Mouse (Mus musculus): Measurements from ENCODE around the gene Rnf182. TPM values are rescaled to one million over a fixed set of nuclear protein-coding genes. Genes with fewer than 3 reads are reported as not detected.

Gene Rnf182
- polyA plus RNA-seq, 1 experiment from 2014 or later: 5.5 TPM

DNA sequence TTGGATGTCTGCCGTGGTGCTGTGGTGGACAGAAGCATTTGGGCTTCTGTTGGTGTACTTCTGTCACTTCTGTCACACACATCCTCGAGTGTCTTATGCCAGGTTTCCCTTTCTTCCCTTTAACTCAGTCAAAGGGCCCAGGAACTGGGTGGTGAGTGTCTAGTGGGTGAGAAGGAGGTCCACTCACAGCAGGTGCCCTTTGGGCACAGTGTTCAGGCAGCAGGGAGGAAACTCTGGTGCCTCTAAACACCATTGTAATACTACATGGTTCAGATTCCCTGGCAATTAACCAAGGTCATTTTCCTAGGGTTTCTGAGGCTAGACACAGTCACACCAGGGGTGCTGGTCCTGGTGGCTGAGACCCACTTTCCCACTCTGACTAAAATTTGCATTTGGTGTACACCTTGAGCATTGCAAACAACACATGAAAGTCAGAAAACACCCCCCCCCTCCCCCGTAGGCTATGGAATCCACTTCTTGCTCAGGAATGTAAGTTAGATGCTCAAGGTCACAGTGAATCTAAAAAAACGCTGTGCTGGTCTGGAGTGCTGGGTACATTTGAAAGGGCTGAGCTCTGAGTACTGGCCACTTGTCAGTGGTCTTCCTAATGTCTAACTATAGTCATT is 4.2 kb downstream of the Rnf182 start:
- ATAC-seq (ENCODE audit: insufficient number of reproducible peaks, low FRiP score, low TSS enrichment, low read depth): no peak
- 69% methylated on average over 4 of the region's 4 CpGs for WGBS
- no peak overlapping the region for H3K27ac ChIP-seq (replicated peaks; ENCODE audit: low read depth, low read length)
- H3K36me3 ChIP-seq (ENCODE audit: control insufficient read depth, insufficient read depth, low read length): no peaks in the 10 kb centered on the region
- H3K9me3 ChIP-seq (ENCODE audit: control insufficient read depth, low read length): no peaks in the 10 kb centered on the region
- H3K27me3 ChIP-seq (ENCODE audit: control insufficient read depth, insufficient read depth, low read length): 0 out of 2 replicates have a peak, but pooled peaks cover 3% of the 10 kb centered on the region
- no peak overlapping the region for H3K4me3 ChIP-seq (ENCODE audit: low read depth, low read length)
- no peak overlapping the region for H3K4me2 ChIP-seq (ENCODE audit: low read depth, severe bottlenecking)
- no peak overlapping the region for H3K9ac ChIP-seq (ENCODE audit: low read length)
- peaks cover 8% of the 10 kb centered on the region; the same call in 1 of the 2 replicates for H3K4me1 ChIP-seq (ENCODE audit: control insufficient read depth, insufficient read depth, low read length)
- no peak for DNase-seq (ENCODE audit: low spot score)

DNA sequence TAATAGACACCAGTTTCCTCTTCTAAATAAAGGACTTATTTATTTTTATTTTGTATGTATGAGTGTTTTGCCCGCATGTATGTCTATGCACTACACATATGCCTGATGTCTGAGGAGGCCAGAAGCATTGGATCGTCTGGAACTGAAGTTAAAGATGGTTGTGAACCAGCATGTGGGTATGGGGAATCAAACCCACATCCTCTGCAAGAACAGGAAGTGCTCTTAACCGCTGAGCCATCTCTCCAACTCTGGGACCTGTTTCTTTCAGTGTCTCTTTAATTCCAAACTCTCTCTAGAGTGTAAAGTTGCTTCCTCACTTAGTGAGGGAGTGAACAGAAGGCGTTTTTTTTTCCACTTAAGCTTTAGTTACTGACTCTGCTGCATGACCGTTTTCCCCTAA is 12.4 kb downstream of the Rnf182 start:
- ATAC-seq (ENCODE audit: insufficient number of reproducible peaks, low FRiP score, low TSS enrichment, low read depth): no peak
- H3K36me3 ChIP-seq (ENCODE audit: control insufficient read depth, insufficient read depth, low read length): no peaks in the 10 kb centered on the region
- no peak overlapping the region for H3K4me3 ChIP-seq (ENCODE audit: low read depth, low read length)
- no peak overlapping the region for H3K9ac ChIP-seq (ENCODE audit: low read length)
- no peaks in the 10 kb centered on the region for H3K4me1 ChIP-seq (ENCODE audit: control insufficient read depth, insufficient read depth, low read length)
- H3K4me2 ChIP-seq (ENCODE audit: low read depth, severe bottlenecking): no peak overlapping the region
- no peaks in the 10 kb centered on the region for H3K27me3 ChIP-seq (ENCODE audit: control insufficient read depth, insufficient read depth, low read length)
- no peak overlapping the region for H3K27ac ChIP-seq (replicated peaks; ENCODE audit: low read depth, low read length)
- 84% methylated on average over 5 of the region's 5 CpGs for WGBS
- no peaks in the 10 kb centered on the region for H3K9me3 ChIP-seq (ENCODE audit: control insufficient read depth, low read length)
- no peak for DNase-seq (ENCODE audit: low spot score)

DNA sequence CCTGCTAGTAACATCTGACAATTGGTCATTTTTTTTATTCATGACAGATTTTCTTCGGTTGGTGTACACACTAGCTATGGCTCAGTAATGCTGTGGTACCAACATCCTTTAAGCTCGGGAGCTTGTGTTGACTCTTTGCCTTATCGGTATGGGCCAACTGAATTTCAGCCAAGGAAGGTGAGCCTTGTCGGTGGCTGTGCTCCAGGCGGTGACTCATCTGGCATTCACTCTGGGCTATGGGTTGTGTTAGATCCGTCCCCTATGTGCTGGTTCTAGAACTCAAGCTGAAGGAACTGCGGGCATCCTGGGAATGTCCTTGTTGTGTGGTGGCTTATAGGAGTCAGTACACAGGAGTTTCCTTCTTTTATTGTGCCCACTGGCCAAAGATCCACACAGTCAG is 14.3 kb downstream of the Rnf182 start:
- Histone ChIP-seq H3K4me3 (ENCODE audit: low read depth, low read length) (no peak overlapping the region), H3K4me2 (ENCODE audit: low read depth, severe bottlenecking) (no peak overlapping the region), H3K36me3 (ENCODE audit: control insufficient read depth, insufficient read depth, low read length) (no peaks in the 10 kb centered on the region), H3K9ac (ENCODE audit: low read length) (no peak overlapping the region), H3K27ac (replicated peaks; ENCODE audit: low read depth, low read length) (no peak overlapping the region), H3K9me3 (ENCODE audit: control insufficient read depth, low read length) (no peaks in the 10 kb centered on the region), H3K27me3 (ENCODE audit: control insufficient read depth, insufficient read depth, low read length) (no peaks in the 10 kb centered on the region), H3K4me1 (ENCODE audit: control insufficient read depth, insufficient read depth, low read length) (no peaks in the 10 kb centered on the region)
- ATAC-seq (ENCODE audit: insufficient number of reproducible peaks, low FRiP score, low TSS enrichment, low read depth): no peak
- WGBS: 86% methylated on average over 7 of the region's 7 CpGs
- no peak for DNase-seq (ENCODE audit: low spot score)

DNA sequence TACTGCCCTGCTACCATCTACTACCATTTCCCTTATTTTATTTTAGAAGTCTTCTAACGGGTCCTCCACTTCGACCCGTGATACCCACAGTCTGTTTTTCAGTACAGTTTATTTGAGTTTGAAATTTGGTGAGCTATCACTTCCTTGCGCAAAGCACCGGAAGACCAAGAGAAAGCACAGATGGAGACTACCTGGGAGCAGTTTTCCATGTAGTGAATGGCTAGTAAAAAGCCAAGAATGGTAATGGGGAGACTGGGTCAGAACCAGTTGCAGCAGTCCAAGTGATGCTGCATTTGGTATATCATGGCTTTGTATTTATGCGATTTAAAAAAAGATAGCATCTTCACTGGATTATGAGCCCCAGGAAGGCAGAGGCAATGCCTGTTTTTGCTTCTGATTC is 15.8 kb downstream of the Rnf182 start:
- no peak for DNase-seq (ENCODE audit: low spot score)
- Histone ChIP-seq H3K36me3 (ENCODE audit: control insufficient read depth, insufficient read depth, low read length) (no peaks in the 10 kb centered on the region), H3K9me3 (ENCODE audit: control insufficient read depth, low read length) (no peaks in the 10 kb centered on the region), H3K4me2 (ENCODE audit: low read depth, severe bottlenecking) (no peak overlapping the region), H3K4me3 (ENCODE audit: low read depth, low read length) (no peak overlapping the region), H3K9ac (ENCODE audit: low read length) (no peak overlapping the region), H3K27me3 (ENCODE audit: control insufficient read depth, insufficient read depth, low read length) (no peaks in the 10 kb centered on the region), H3K27ac (replicated peaks; ENCODE audit: low read depth, low read length) (no peak overlapping the region), H3K4me1 (ENCODE audit: control insufficient read depth, insufficient read depth, low read length) (no peaks in the 10 kb centered on the region)
- ATAC-seq (ENCODE audit: insufficient number of reproducible peaks, low FRiP score, low TSS enrichment, low read depth): no peak
- WGBS: 95% methylated on average over 6 of the region's 6 CpGs

DNA sequence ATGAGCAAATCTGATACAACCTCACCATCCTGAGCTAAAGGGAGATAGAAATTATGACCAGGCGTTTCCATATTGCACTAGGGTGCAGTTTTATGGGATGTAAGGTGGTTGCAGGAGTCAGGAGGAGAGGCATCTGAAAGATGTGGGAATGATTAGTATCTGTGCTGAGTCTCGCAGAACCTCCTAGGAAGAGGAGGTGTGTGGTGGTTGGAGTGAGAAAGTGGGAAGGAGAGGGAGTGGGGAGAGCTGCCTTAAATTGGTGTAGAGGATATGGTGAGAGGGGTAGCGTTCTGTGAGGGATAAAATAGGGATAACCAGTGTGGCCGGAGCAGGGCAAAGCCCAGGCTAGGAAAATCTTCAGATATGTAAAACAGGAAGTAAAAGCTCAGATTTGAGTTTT is 17.5 kb downstream of the Rnf182 start:
- no peak for DNase-seq (ENCODE audit: low spot score)
- H3K9ac ChIP-seq (ENCODE audit: low read length): no peak overlapping the region
- H3K4me2 ChIP-seq (ENCODE audit: low read depth, severe bottlenecking): no peak overlapping the region
- no peaks in the 10 kb centered on the region for H3K27me3 ChIP-seq (ENCODE audit: control insufficient read depth, insufficient read depth, low read length)
- no peak for ATAC-seq (ENCODE audit: insufficient number of reproducible peaks, low FRiP score, low TSS enrichment, low read depth)
- H3K4me1 ChIP-seq (ENCODE audit: control insufficient read depth, insufficient read depth, low read length): no peaks in the 10 kb centered on the region
- H3K36me3 ChIP-seq (ENCODE audit: control insufficient read depth, insufficient read depth, low read length): no peaks in the 10 kb centered on the region
- H3K9me3 ChIP-seq (ENCODE audit: control insufficient read depth, low read length): no peaks in the 10 kb centered on the region
- no peak overlapping the region for H3K27ac ChIP-seq (replicated peaks; ENCODE audit: low read depth, low read length)
- 82% methylated on average over 4 of the region's 4 CpGs for WGBS
- no peak overlapping the region for H3K4me3 ChIP-seq (ENCODE audit: low read depth, low read length)

DNA sequence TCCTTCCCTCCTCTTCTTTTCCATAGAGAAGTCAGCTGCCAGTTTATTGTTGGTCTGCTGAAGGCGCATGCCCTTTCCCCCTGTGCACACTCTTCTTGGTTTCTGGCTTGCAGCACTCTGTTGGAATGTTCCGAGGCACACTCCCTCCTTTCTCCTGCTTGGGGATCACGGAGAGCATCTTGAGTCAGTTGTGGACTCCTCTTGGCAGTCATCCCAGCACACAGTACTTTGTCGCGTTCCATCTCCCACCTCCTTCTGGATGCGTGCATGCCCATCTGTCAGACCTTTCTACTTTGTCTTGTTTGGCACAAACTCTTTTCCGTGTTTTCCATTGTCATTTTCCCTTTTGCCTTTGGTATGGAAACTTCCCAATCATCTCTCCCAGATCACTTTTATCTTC is 22.2 kb downstream of the Rnf182 start:
- H3K4me1 ChIP-seq (ENCODE audit: control insufficient read depth, insufficient read depth, low read length): no peaks in the 10 kb centered on the region
- ATAC-seq (ENCODE audit: insufficient number of reproducible peaks, low FRiP score, low TSS enrichment, low read depth): no peak
- no peak overlapping the region for H3K4me3 ChIP-seq (ENCODE audit: low read depth, low read length)
- no peaks in the 10 kb centered on the region for H3K36me3 ChIP-seq (ENCODE audit: control insufficient read depth, insufficient read depth, low read length)
- H3K4me2 ChIP-seq (ENCODE audit: low read depth, severe bottlenecking): no peak overlapping the region
- WGBS: 93% methylated on average over 7 of the region's 7 CpGs
- H3K9ac ChIP-seq (ENCODE audit: low read length): no peak overlapping the region
- no peak overlapping the region for H3K27ac ChIP-seq (replicated peaks; ENCODE audit: low read depth, low read length)
- H3K27me3 ChIP-seq (ENCODE audit: control insufficient read depth, insufficient read depth, low read length): no peaks in the 10 kb centered on the region
- no peak for DNase-seq (ENCODE audit: low spot score)
- no peaks in the 10 kb centered on the region for H3K9me3 ChIP-seq (ENCODE audit: control insufficient read depth, low read length)

DNA sequence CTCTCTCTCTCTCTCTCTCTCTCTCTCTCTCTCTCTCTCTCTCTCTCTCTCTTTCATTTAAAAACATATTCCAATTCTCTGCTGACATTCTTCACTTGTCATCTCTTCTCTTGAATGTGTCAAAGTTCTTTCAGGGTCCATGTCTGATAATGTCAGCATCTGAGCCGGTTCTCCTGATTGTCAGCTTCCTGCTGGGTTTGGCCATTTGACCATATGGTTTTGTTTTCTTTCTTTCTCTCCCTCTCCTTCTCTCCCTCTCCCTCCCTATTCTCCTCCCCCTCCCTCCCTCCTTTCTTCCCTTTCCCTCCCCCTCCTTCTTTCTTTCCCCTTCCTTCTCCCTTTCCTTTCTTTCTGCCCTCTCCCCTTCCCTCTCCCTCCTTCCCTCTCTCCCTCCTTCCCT is 29.5 kb downstream of the Rnf182 start:
- Histone ChIP-seq H3K4me3 (ENCODE audit: low read depth, low read length) (no peak overlapping the region), H3K27me3 (ENCODE audit: control insufficient read depth, insufficient read depth, low read length) (no peaks in the 10 kb centered on the region), H3K9me3 (ENCODE audit: control insufficient read depth, low read length) (no peaks in the 10 kb centered on the region), H3K27ac (replicated peaks; ENCODE audit: low read depth, low read length) (no peak overlapping the region), H3K36me3 (ENCODE audit: control insufficient read depth, insufficient read depth, low read length) (no peaks in the 10 kb centered on the region), H3K4me1 (ENCODE audit: control insufficient read depth, insufficient read depth, low read length) (no peaks in the 10 kb centered on the region), H3K9ac (ENCODE audit: low read length) (no peak overlapping the region), H3K4me2 (ENCODE audit: low read depth, severe bottlenecking) (no peak overlapping the region)
- DNase-seq (ENCODE audit: low spot score) (no peak), ATAC-seq (ENCODE audit: insufficient number of reproducible peaks, low FRiP score, low TSS enrichment, low read depth) (no peak)
- WGBS: 6% methylated on average over 1 of the region's 1 CpGs

DNA sequence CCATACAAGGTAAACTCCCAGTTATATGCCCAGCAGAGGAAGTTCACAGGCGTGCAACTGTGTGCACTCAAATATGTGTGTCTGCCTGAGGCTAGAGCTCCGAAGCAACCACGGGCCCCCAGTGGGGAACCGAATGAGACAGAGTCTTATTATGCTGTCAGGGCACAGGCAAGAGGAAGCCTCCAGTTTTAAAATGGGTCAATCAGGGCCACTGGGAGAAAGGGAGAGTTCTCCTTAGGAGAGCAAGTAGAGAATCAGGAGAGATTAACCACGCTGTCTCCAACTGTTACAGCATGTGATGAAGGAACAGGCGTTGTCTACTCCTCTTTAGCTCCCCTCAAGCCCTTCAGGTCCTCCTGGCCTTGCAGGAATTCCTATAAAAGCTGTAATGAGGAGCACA is 33.0 kb downstream of the Rnf182 start:
- Histone ChIP-seq H3K4me3 (ENCODE audit: low read depth, low read length) (no peak overlapping the region), H3K9me3 (ENCODE audit: control insufficient read depth, low read length) (no peaks in the 10 kb centered on the region), H3K36me3 (ENCODE audit: control insufficient read depth, insufficient read depth, low read length) (no peaks in the 10 kb centered on the region), H3K4me1 (ENCODE audit: control insufficient read depth, insufficient read depth, low read length) (no peaks in the 10 kb centered on the region), H3K27me3 (ENCODE audit: control insufficient read depth, insufficient read depth, low read length) (no peaks in the 10 kb centered on the region), H3K9ac (ENCODE audit: low read length) (no peak overlapping the region), H3K27ac (replicated peaks; ENCODE audit: low read depth, low read length) (no peak overlapping the region), H3K4me2 (ENCODE audit: low read depth, severe bottlenecking) (no peak overlapping the region)
- ATAC-seq (ENCODE audit: insufficient number of reproducible peaks, low FRiP score, low TSS enrichment, low read depth) (no peak), DNase-seq (ENCODE audit: low spot score) (peak; percentile 24)
- 44% methylated on average over 6 of the region's 6 CpGs for WGBS

DNA sequence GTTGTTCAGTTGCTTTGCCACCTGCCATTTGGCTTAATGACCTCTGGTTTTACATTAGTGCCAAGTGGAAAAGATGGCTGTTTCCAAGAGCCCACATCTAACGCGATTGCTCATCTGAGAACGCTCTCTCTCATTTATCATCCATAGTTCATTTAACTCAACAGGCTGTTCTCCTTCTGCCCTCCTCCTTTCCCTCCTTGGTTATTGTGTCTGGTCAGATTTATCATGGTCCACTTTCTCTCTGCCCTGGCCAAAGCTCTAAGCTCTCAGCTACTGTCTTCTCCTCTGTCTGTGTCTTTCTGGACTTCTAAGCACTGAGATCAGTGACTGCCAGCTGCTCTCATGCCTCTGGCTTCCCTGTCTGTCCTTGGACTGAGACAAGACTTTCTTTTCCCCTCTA is 35.8 kb downstream of the Rnf182 start:
- H3K4me2 ChIP-seq (ENCODE audit: low read depth, severe bottlenecking): no peak overlapping the region
- no peak overlapping the region for H3K4me3 ChIP-seq (ENCODE audit: low read depth, low read length)
- H3K27ac ChIP-seq (replicated peaks; ENCODE audit: low read depth, low read length): no peak overlapping the region
- ATAC-seq (ENCODE audit: insufficient number of reproducible peaks, low FRiP score, low TSS enrichment, low read depth) (no peak), DNase-seq (ENCODE audit: low spot score) (no peak)
- 71% methylated on average over 3 of the region's 3 CpGs for WGBS
- no peaks in the 10 kb centered on the region for H3K27me3 ChIP-seq (ENCODE audit: control insufficient read depth, insufficient read depth, low read length)
- no peak overlapping the region for H3K9ac ChIP-seq (ENCODE audit: low read length)
- H3K36me3 ChIP-seq (ENCODE audit: control insufficient read depth, insufficient read depth, low read length): no peaks in the 10 kb centered on the region
- no peaks in the 10 kb centered on the region for H3K9me3 ChIP-seq (ENCODE audit: control insufficient read depth, low read length)
- H3K4me1 ChIP-seq (ENCODE audit: control insufficient read depth, insufficient read depth, low read length): no peaks in the 10 kb centered on the region

All from limb, embryonic 11.5 days (tissue).